ENCODE assay signal across 29 mouse cellular contexts in genomic region chr5:119497501-119497900, GRCm38 (mm10).
DNase-seq lines count a peak whose midpoint lies in the region; ATAC-seq and TF ChIP-seq lines count a peak whose summit lies in the region.
"Had no signal": no experiment of that assay in that cellular context is flagged by ENCODE, and none has a peak within 500 bp of the region (broad histone marks: within the 10 kb centered on the region; RNA-seq: fewer than 3 reads in every experiment).

No protein-coding gene starts in this region.

- H3K27me3 ChIP-seq in forebrain, postnatal 0 days (ENCODE audit: insufficient read depth, low read length) = no peaks in the 10 kb centered on the region
- no peaks in the 10 kb centered on the region for H3K27me3 ChIP-seq in forebrain, embryonic 16.5 days (replicated peaks; ENCODE audit: control insufficient read depth, insufficient read depth, low read length)
- no peaks in the 10 kb centered on the region for H3K27me3 ChIP-seq in lung, embryonic 14.5 days (ENCODE audit: insufficient read depth, low read length)
- H3K27me3 ChIP-seq: embryonic facial prominence, embryonic 15.5 days; hindbrain, embryonic 13.5 days; lung, embryonic 15.5 days; midbrain, embryonic 12.5 days had no signal

- 76% methylated on average over 1 of the region's 1 CpGs for WGBS in forebrain, postnatal 0 days
- WGBS in forebrain, embryonic 16.5 days = 94% methylated on average over 1 of the region's 1 CpGs
- 72% methylated on average over 1 of the region's 1 CpGs for WGBS in lung, embryonic 14.5 days

- no peak overlapping the region for H3K4me2 ChIP-seq in forebrain, postnatal 0 days (ENCODE audit: low read depth)
- no peak overlapping the region for H3K4me2 ChIP-seq in forebrain, embryonic 16.5 days (ENCODE audit: low read length)
- no peak overlapping the region for H3K4me2 ChIP-seq in lung, embryonic 14.5 days
- H3K4me2 ChIP-seq: embryonic facial prominence, embryonic 15.5 days; forebrain, embryonic 12.5 days; heart, embryonic 15.5 days; hindbrain, embryonic 13.5 days; lung, embryonic 15.5 days; midbrain, embryonic 12.5 days had no signal

- no peaks in the 10 kb centered on the region for H3K36me3 ChIP-seq in forebrain, postnatal 0 days (ENCODE audit: insufficient read depth)
- H3K36me3 ChIP-seq in forebrain, embryonic 16.5 days (ENCODE audit: control insufficient read depth, insufficient read depth) = no peaks in the 10 kb centered on the region
- H3K36me3 ChIP-seq in lung, embryonic 14.5 days (ENCODE audit: insufficient read depth) = no peaks in the 10 kb centered on the region
- H3K36me3 ChIP-seq: embryonic facial prominence, embryonic 10.5 days; embryonic facial prominence, embryonic 15.5 days; forebrain, embryonic 12.5 days; heart, embryonic 10.5 days; heart, embryonic 15.5 days; hindbrain, embryonic 13.5 days; lung, embryonic 15.5 days; midbrain, embryonic 12.5 days had no signal

- H3K9me3 ChIP-seq in forebrain, postnatal 0 days (ENCODE audit: low read length) = no peaks in the 10 kb centered on the region
- H3K9me3 ChIP-seq in forebrain, embryonic 16.5 days (ENCODE audit: control insufficient read depth, low read length) = no peaks in the 10 kb centered on the region
- H3K9me3 ChIP-seq in lung, embryonic 14.5 days (ENCODE audit: low read depth, low read length) = no peaks in the 10 kb centered on the region
- H3K9me3 ChIP-seq: embryonic facial prominence, embryonic 10.5 days; embryonic facial prominence, embryonic 15.5 days; forebrain, embryonic 12.5 days; heart, embryonic 10.5 days; heart, embryonic 15.5 days; hindbrain, embryonic 13.5 days; lung, embryonic 15.5 days; midbrain, embryonic 12.5 days had no signal

- TF ChIP-seq CTCF in forebrain, postnatal 0 days (IDR thresholded peaks at IDR 0.05; ENCODE audit: low read depth) = no peak
- no peak for TF ChIP-seq CTCF in lung, embryonic 14.5 days (IDR thresholded peaks at IDR 0.05; ENCODE audit: low read depth)
- no peak for TF ChIP-seq CTCF in brain, embryonic 14.5 days (IDR thresholded peaks at IDR 0.05; ENCODE audit: borderline replicate concordance, extremely low read depth, insufficient read depth, insufficient read length)

- DNase-seq in forebrain, postnatal 0 days = peak; percentile 35
- DNase-seq in lung, embryonic 14.5 days = peak; percentile 16
- no peak for DNase-seq in lung, adult 18-20 months
- DNase-seq in ES-CJ7 (ENCODE audit: low read depth, low spot score) = peak; percentile 29
- peak; percentile 44 for DNase-seq in brain, embryonic 14.5 days (ENCODE audit: low read depth)
- no peak for DNase-seq in spleen, postnatal 36 days (ENCODE audit: low spot score in 2 of 2)
- DNase-seq: adrenal gland, postnatal 36 days; cerebellum, adult 8-10 months; cerebellum, postnatal 25 days; gastrocnemius, postnatal 25 days; heart, adult 11 months; heart, postnatal 36 days; kidney, adult 9 months; kidney, postnatal 10 days; layer of hippocampus, postnatal 36 days; liver; spleen, adult 18-20 months had no signal

- no peak overlapping the region for H3K9ac ChIP-seq in forebrain, postnatal 0 days
- no peak overlapping the region for H3K9ac ChIP-seq in forebrain, embryonic 16.5 days (replicated peaks; ENCODE audit: low read depth, low read length)
- H3K9ac ChIP-seq in lung, embryonic 14.5 days = no peak overlapping the region
- H3K9ac ChIP-seq: embryonic facial prominence, embryonic 15.5 days; forebrain, embryonic 12.5 days; heart, embryonic 15.5 days; hindbrain, embryonic 13.5 days; liver, embryonic 14.5 days; lung, embryonic 15.5 days; midbrain, embryonic 12.5 days had no signal

- ATAC-seq in forebrain, postnatal 0 days = peak; percentile 82
- no peak for ATAC-seq in forebrain, embryonic 16.5 days
- no peak for ATAC-seq in lung, embryonic 14.5 days (ENCODE audit: insufficient read depth)
- ATAC-seq: intestine, postnatal 0 days had no signal

- H3K4me3 ChIP-seq in forebrain, postnatal 0 days (ENCODE audit: low read depth, low read length) = no peak overlapping the region
- H3K4me3 ChIP-seq in forebrain, embryonic 16.5 days (replicated peaks; ENCODE audit: low read length) = no peak overlapping the region
- no peak overlapping the region for H3K4me3 ChIP-seq in lung, embryonic 14.5 days (ENCODE audit: low read depth, low read length)
- H3K4me3 ChIP-seq: embryonic facial prominence, embryonic 10.5 days; embryonic facial prominence, embryonic 15.5 days; forebrain, embryonic 12.5 days; heart, embryonic 10.5 days; heart, embryonic 15.5 days; hindbrain, embryonic 13.5 days; lung, embryonic 15.5 days; midbrain, embryonic 12.5 days had no signal

- H3K27ac ChIP-seq in forebrain, postnatal 0 days (ENCODE audit: low read depth, low read length) = no peak overlapping the region
- no peak overlapping the region for H3K27ac ChIP-seq in forebrain, embryonic 16.5 days (ENCODE audit: low read length)
- no peak overlapping the region for H3K27ac ChIP-seq in lung, embryonic 14.5 days (ENCODE audit: low read depth)
- H3K27ac ChIP-seq: embryonic facial prominence, embryonic 10.5 days; embryonic facial prominence, embryonic 15.5 days; forebrain, embryonic 12.5 days; heart, embryonic 10.5 days; heart, embryonic 15.5 days; hindbrain, embryonic 13.5 days; liver, embryonic 14.5 days; lung, embryonic 15.5 days; midbrain, embryonic 12.5 days; stomach, postnatal 0 days had no signal

- no peaks in the 10 kb centered on the region for H3K4me1 ChIP-seq in forebrain, postnatal 0 days (ENCODE audit: insufficient read depth)
- no peaks in the 10 kb centered on the region for H3K4me1 ChIP-seq in forebrain, embryonic 16.5 days (replicated peaks; ENCODE audit: control insufficient read depth, insufficient read depth, low read length)
- H3K4me1 ChIP-seq in lung, embryonic 14.5 days (ENCODE audit: insufficient read depth) = no peaks in the 10 kb centered on the region
- H3K4me1 ChIP-seq: embryonic facial prominence, embryonic 10.5 days; embryonic facial prominence, embryonic 15.5 days; forebrain, embryonic 12.5 days; heart, embryonic 15.5 days; hindbrain, embryonic 13.5 days; lung, embryonic 15.5 days; midbrain, embryonic 12.5 days had no signal

- no peak for TF ChIP-seq POLR2A in brain, embryonic 14.5 days (IDR thresholded peaks at IDR 0.05; ENCODE audit: borderline replicate concordance, extremely low read depth, insufficient read depth, insufficient read length, poor library complexity, severe bottlenecking)

Comparison
In these comparisons a context has a peak if more than half of its experiments do, and no peak if none do; other contexts are left out.
1. DNase-seq: peak in forebrain, postnatal 0 days (single experiment), lung, embryonic 14.5 days (single experiment), ES-CJ7 (single experiment) and brain, embryonic 14.5 days (single experiment); none in lung, adult 18-20 months (0 of 2) and spleen, postnatal 36 days (0 of 2).